Mouse (Mus musculus): ENCODE measurements around the gene Dusp6.

Dusp6 gene

DNA sequence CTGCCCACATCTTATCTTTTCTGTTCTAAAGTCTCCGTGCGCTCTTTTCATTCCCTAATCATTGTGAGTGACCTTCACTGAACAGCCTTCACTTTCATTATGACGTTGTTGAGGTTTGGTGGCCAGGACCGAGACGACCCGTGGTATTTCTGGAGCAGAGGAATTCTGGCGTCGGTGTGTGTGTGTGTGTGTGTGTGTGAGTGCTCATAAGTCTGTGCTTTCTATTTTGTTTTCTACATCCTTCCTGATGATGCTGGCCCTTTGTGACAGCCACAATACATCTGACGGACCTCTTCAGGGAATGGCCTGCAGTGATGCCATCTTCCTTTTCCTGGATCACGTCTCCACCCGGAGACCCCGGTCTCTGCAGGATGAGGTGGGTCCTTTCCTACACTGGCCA is 11.6 kb downstream of the Dusp6 start:
- peak; percentile 52 for DNase-seq

DNA sequence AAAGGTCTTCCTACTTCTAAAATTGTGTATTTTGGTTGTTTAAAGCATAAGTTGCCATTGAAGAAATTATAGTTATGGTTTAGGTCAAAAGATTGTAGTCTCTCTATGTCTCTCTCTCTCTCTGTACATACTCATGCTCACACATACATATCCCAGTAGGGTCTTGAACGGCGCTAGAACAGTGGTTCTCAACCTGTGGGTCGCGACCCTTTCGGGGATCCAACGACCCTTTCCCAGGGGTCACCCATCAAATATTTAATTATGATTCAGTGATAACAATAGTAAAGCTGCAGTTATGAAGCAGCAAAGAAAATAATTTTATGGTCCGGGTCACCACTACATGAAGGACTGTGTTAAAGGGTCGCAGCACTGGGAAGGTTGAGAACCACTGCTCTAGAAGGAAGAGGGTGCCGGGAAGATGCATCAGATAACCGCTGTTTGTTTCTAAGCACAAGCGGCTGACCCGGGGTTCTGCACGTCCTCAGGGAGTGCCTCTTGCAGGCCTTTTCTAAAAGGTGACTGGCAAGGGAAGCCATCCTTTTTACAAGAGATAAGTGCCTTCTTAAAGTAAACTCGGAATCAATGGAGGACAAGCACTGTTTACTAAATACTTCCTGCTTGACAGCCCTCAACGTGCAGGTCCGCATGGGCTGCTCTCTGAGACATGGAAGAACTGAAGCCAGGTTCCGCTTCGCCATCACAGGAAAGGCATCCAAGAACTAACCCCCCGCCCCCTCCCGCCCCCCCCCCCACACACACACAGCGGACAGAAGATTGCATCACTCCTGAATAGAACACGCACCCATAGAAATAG is 16.2 kb downstream of the Dusp6 start:
- peak; percentile 62 for DNase-seq

DNA sequence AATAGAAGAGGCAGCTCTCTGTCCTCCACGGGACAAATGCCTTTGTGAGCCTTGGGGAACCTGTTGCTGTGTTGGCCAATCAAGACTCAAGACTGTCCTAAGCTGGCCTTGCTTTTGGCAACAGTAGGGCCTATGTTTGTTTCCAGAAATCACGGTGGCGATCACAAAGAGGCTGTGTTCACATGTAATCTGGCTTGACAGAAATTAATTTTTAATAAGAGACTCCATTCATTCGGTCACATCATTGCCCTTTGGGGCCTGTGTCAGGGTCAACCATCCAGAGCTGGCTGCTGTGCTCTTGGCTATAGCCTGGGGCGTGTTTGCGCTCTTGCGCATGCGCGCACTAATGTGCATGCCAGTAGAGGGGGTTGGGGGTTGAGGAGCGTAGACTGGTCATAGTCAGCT is 21.0 kb downstream of the Dusp6 start:
- no peak for DNase-seq

DNA sequence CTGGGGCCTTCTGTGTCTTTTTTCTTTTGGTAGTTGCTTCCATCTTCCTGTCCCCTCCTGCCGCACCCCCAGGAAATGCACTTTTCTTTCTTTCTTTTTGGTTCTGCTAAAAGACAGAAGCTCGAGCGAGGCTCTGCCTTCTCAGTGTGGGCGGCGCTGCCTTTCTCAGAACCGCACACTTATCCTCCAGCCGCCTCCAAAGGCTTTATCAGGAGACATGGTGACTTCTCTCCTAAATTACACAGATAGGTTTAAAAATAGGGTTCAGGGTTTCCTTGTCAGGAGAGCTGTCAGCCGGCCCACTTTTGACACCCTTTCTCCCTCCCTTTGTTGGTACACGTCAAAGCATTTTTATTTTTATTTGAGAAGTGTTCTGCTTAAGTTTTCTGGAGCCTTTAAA is 21.9 kb downstream of the Dusp6 start:
- no peak for DNase-seq

DNA sequence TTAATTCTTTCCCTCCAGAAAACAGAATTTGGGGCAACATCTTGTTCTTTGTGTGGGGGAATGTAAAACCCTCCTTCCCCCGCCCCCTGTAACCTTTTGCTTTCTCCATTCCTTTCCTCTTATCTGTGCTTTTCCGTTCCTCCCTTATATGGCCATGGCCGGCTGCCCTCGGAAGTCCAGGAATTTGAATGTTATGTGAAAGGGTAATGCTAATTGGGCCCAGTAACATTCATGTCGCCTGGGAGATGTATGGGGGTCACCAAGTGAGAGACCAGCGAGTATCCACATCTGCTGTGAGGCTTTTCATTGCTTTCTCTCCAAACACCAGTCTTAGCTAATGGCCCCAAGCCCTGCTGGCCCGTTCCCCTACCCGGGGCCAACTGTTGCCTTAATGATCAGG is 22.7 kb downstream of the Dusp6 start:
- DNase-seq, result peak; percentile 53

DNA sequence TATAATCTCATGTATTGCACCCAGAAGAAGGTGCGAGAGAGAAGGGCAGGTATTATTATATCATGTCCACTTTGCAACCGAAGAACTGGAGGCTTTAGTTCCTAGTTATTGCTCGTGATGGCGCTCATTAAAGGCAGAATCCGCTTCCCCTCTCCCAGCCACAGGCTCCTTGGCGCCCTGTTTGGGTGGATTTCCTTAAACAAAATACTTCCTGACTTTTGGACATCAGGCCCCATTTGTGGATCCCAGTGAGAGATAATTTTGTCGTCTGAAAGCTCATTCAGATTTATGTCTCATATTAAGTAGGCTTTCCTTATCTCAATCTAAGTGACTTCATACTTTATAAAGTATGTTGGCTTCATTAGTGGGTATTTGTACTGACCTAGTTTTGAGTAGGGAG is 23.2 kb downstream of the Dusp6 start:
- peak; percentile 48 for DNase-seq

DNA sequence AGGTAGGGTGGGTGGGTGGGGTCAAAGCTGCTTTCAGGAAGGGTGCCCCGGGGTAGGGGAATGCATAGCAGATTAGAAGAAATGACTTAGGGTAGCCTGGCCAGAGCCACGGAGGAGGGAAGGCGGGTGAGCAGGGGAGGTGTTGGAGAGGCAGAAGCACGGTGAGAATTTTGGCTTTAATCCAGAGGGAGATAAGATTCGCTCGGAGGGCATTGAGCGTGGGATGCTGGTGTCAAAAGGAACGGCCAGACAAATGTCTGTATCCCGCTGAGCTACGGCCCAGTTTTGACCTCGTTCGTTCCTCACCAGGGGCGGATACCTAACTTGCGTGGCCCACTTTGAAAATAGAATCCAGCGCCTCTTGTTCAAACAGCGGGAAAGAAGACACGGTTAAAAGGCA is 23.8 kb downstream of the Dusp6 start:
- no peak for DNase-seq

DNA sequence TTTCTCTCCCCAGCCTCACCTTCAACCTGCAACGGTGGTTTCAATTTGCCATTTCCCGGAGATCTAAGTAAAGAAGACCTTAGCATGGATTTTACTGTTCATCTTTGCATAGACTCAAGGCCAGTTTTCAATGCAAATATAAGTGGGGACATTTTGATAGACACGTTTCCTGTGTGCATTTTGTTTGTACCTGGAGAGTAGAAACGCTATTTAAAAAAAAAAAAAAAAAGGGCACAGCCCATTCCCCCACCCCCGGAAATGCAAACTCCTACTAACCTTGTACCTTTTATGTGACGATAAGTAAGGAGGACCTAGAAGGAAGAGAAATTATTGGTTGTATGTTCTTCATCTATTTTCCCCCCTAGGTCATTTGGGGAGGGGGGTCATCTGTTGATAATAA is 24.2 kb downstream of the Dusp6 start:
- no peak for DNase-seq

DNA sequence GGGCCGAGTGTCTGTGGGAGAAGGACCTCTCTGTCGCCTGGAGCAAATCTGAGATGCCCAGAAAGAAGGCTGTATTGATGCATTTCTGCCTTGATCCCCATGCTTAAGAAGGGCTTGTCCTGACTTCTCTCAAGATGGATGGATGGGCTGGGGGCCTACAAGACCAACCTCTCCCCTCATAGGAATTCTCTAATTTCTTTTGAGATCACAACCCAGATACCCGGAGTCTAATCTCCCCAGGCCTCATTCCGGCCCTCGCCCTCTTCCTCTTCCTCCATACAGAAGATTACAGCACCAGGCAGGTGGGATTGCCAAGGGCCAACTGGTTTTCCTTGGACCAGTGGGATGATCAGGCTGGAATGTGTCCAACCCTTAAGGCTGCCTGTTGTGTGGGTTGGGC is 26.1 kb downstream of the Dusp6 start:
- DNase-seq, result no peak

DNA sequence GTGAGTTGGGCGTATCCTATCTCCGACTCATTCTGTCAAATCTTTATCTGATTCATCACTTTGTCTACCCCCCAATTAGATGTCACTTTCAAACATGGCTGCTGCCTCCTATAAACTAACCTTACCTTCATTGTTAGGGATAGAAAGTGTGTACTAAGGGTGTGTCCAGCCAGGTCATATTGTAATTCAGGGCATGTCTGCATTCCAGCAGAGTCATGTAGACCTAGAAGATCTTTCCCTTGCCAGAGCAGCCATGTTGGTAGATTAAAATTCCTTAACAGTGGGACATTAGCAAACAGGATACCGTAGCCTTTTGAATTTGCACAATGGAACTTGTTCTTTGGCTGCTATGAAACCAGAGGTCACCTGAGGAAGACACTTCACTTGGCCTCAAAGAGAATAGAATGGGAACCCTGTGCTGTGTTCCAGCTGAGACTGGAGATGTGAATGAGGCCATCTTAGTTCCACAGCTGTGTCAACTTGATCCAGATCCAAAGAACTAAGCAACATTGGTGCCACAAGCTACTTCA is 30.1 kb downstream of the Dusp6 start:
- no peak for DNase-seq

DNA sequence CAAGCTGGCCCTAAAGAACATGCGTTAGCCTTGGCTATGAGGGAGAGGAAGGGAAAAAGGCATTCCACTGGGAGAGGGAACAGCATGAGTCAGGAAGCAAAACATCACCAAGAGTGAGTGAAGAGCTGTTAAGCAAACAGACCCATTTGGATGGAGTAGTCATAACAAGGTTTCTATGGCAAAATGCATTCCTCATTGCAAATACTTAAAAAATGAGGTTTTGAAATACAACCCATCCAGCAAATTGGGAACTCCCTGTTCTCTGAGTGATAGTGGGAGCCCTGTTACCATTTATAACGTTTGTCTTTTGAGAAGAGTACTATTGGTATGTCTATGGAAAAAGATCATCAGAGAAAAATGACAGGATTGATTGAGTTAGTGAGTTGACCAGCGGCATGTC is 34.7 kb downstream of the Dusp6 start:
- peak; percentile 30 for DNase-seq

DNA sequence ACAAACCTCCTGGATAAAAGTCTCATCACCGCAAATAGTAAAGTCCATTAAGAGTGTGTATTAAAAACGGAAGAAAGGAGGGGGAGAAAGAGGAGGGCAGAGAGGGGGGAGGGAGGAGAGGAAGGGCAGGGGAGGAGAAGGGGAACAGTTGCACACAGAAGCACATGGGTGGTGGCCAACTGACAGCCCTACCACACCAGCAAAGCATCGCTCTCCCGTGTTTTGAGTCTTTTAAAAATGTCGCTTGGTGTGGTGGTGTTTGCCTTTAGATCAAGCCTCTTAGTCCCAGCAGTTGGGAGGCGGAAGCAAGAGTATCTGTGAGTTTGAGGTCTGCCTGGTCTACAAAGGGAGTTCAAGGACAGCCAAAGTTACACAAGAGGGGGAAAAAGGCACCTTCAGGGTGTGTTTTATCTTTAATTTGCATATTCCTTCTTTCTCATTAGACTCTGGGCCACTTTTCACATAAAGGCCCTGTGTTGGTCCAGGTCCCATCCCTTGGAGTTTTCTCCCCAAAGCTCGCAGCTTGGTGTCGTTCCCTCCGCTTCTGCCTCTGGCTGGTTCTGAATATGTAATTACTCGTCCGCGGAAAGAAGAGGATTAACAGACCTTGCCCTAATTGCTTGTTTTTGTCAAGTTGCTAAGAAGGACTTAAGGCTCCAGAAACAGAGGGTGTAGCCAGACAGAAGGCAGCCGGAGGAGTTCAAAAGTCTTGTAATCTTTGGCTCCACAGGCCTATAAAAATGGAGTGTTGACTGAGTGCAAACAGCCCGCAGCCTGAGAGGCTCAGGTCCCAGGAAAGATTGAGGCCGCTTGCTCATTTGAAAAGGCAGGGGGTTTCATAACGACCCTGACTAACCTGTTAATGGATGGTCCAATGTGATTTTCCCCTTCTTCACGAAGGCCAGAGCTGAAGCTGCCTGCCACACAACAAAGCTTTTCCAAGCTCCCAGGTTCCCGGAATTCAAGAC is 35.6 kb downstream of the Dusp6 start:
- peak; percentile 89 for DNase-seq

DNA sequence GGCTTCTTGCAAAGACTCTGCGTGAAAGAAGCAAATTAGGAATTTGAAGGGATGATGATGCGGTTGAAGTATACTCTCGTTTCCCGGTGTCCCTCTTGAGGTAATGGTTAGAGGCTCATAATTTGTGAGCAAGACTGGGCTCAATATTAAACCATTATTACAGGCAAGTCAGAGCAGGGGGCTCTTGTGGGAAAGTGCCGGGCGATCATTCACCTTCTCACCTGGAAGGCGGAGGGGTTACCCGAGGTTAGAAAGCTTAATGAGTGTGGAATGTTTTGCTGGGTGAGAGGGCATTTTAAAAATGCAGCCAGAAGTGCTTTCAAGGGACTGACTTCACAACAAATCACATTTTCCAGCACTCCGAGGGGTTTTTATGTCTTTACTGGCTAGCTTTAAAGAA is 36.3 kb downstream of the Dusp6 start:
- no peak for DNase-seq

DNA sequence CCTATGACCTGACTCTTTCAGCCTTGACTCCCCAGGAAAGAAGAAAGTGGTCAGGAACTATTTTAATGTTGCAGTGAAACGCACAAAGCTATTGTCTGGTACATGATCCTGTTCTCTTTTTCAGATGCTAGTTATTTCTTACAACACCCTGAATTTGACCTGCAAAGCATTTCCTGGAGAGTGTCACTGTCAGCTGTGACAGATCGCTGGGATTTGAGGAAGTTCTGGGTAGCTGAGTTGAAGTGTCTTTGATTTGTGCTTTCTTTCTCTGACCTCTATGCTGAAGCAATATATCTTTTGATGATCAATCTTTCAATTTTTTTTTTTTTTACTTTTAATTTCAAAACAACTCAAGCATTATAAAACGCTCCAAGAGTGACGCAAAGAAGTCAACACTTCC is 39.0 kb downstream of the Dusp6 start:
- DNase-seq, result no peak

DNA sequence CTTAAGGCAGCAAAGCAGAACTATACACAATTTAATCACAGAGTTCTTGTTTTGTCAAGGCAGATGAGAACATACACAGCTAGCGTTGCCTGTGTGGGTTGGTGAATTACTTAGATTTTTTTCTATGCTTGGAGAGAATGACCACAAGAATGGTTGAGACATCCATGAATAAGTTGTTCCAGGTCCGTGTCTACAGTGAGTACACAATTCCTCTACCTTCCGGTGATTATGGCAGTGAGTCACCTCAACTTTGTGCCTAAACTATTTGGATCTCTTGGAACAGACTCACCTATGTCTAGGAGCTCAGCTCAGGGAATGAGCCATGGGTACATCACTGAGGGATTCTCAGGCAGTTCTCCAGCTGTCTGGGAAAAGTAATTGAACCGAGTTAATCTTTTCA is 45.8 kb downstream of the Dusp6 start:
- DNase-seq, result no peak

DNA sequence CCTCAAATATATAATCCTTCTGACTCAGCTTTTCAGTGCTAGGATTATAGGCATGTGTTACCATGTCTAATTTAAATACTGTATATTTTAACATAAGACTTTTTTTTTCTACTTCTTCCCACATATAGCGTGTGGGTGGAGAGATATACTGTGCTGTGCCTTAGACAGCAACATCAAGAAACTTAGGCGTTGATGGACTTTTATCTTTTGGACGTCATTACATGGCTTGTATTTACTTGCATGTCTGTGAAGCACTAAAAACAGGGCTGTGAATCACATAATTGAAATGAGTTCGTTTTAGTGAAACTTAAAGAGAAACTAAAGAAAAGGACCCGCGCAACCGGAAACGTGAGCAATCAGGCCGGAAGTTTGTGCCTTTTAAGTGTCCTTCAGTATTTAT is 46.6 kb downstream of the Dusp6 start:
- DNase-seq, result no peak

DNA sequence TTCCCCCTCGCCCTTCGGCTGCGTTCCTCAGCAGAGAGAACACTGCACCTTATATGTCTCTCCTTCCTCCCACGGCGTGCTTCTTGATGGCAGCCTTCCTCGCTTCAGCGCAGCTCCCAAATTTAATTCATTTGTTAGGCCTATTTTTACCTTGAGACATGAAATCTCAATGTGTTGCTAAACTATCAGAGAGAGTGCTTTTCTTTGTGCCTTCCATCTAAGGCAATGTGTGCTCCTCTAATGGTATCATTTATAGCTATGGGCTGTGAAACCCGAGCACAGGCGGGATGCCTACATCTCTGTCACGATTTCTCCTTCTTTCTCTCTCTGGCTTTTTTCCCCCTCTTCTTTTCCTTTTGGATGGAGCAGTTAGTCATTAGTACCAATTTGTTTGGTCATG is 47.2 kb downstream of the Dusp6 start:
- no peak for DNase-seq

DNA sequence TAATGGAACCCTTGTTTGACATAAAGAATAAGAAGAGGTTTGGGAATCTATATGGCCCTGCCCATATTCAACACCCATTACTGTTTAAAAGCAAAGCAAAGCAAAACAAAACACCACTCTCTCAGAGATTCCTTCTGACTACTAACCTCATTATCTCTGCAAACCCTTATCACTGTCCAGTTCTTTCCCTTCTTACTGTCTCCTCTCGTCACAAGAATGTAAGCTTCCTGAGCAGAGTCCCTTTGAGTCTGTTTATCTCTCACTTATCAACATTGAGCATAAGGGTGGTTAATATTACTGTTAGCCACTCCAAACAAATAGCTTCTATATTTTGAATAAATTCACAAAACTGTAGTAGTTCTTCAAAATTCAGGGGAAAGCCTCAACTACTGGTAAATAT is 48.9 kb downstream of the Dusp6 start:
- no peak for DNase-seq

DNA sequence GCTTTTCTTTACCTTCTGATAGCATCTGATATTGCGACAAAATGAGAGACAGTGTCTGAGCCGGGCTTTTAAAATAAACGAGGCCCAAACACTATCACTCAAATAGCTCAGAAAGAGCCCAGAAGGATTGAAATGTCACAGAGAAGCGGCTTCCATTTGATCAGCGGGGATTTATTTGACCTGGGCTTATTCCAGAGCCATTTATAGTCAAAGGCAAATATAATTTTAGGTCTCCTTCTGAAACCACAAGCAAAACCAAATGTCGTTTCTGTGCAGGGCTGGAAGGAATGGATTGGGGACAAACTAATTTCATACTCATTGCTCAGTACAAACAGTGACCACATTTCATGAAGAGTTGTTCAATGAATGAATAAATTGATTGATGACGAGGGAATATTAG is 51.3 kb downstream of the Dusp6 start:
- DNase-seq, result no peak

DNA sequence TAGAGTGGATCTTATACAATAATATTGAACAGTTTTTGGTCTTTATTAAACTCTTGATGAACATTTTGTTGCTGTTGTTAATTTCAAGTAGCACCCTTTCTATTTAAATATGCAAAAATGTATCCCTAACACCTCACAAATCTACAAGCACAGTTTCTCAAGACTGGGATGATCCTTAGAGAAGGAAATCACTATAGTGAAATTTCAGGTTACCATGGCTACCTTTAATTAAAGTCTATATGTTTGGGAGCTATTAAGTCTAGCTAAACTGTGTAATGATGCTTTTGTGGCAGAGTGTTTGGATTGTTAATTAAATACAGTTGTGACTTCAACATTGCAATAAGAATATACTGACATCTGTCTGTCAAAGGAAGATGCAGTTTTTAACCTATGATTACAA is 54.0 kb downstream of the Dusp6 start:
- DNase-seq, result no peak

Measured in lung, postnatal 10 days (tissue).